In the genomic region with DNA sequence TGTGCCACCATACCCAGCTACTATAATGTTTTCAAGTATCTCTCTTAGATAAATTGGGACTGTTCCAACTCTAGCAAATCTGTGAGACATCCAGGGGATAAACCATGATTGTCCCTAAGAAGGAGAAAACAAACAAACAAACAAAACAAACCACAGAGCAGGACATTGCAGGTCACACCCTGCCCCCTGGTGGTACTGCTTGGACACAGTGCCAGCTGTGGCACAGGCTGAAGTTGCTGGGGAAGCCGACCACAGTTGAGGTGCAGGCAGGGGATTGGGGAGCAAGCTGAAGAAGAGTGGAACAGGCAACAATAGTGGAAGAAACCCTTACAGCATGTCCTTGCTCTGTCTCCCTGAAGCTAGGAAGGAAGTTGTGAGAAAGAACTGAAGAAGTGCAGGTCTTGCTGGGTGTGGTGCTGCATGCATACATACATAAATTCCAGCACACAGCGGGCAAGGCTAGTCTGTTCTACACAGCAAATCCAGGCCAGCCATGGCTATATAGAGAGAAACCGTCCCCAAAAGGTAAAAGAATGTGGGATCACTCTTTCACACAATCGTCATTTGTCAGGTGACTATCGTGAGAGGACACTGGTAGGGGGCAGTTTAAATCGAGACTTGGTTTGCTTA, we compare ENCODE assay signal across 8 mouse cellular contexts. TPM values are rescaled to one million over a fixed set of nuclear protein-coding genes. Genes with fewer than 3 reads are reported as not detected.
A peak's percentile ranks its signal among the peaks of the same experiment; 100 is the strongest.
DNase-seq lines count a peak whose midpoint lies in the region; ATAC-seq and TF ChIP-seq lines count a peak whose summit lies in the region.

No protein-coding gene starts in this region.

- DNase-seq in forebrain, embryonic 14.5 days (ENCODE audit: low spot score), result peak; percentile 30
- DNase-seq in lung, adult 2 months, result peak; percentile 12
- no peak for DNase-seq in lung, postnatal 25 days (ENCODE audit: low spot score)
- peak; percentile 74 for DNase-seq in adrenal gland, postnatal 14 days
- peak; percentile 61 to 75 for DNase-seq in kidney, postnatal 25 days

- H3K4me1 ChIP-seq in forebrain, embryonic 14.5 days (ENCODE audit: control insufficient read depth, insufficient read depth, low read length), result peaks cover 15% of the 10 kb centered on the region
- H3K4me1 ChIP-seq in forebrain, embryonic 16.5 days (replicated peaks; ENCODE audit: control insufficient read depth, insufficient read depth, low read length), result peaks cover 10% of the 10 kb centered on the region
- 0 out of 2 replicates have a peak, but pooled peaks cover 3% of the 10 kb centered on the region for H3K4me1 ChIP-seq in lung, adult 2 months (ENCODE audit: control insufficient read depth, insufficient read depth, low read length)
- peaks cover 4% of the 10 kb centered on the region; the same call in 1 of the 2 replicates for H3K4me1 ChIP-seq in small intestine, adult 2 months (ENCODE audit: control insufficient read depth, insufficient read depth, insufficient read length, low read length)
- H3K4me1 ChIP-seq in forebrain, embryonic 15.5 days, result peaks cover 13% of the 10 kb centered on the region

- no peak overlapping the region for H3K27ac ChIP-seq in forebrain, embryonic 14.5 days (ENCODE audit: low read depth, low read length)
- no peak overlapping the region for H3K27ac ChIP-seq in forebrain, embryonic 16.5 days (ENCODE audit: low read length)
- no peak overlapping the region for H3K27ac ChIP-seq in small intestine, adult 2 months (ENCODE audit: insufficient read depth, low read depth, low read length)
- H3K27ac ChIP-seq in forebrain, embryonic 15.5 days (replicated peaks), result no peak overlapping the region

- no peak for ATAC-seq in forebrain, embryonic 14.5 days
- no peak for ATAC-seq in forebrain, embryonic 16.5 days
- no peak for ATAC-seq in forebrain, embryonic 15.5 days (replicated peaks)

- H3K4me2 ChIP-seq in forebrain, embryonic 14.5 days (ENCODE audit: low read length), result no peak overlapping the region
- H3K4me2 ChIP-seq in forebrain, embryonic 16.5 days (ENCODE audit: low read length), result no peak overlapping the region
- H3K4me2 ChIP-seq in forebrain, embryonic 15.5 days (replicated peaks), result no peak overlapping the region

- H3K9me3 ChIP-seq in forebrain, embryonic 14.5 days (replicated peaks; ENCODE audit: control insufficient read depth, low read length), result no peaks in the 10 kb centered on the region
- no peaks in the 10 kb centered on the region for H3K9me3 ChIP-seq in forebrain, embryonic 16.5 days (ENCODE audit: control insufficient read depth, low read length)
- no peaks in the 10 kb centered on the region for H3K9me3 ChIP-seq in forebrain, embryonic 15.5 days

- H3K9ac ChIP-seq in forebrain, embryonic 14.5 days (ENCODE audit: low read length), result no peak overlapping the region
- H3K9ac ChIP-seq in forebrain, embryonic 16.5 days (replicated peaks; ENCODE audit: low read depth, low read length), result no peak overlapping the region
- no peak overlapping the region for H3K9ac ChIP-seq in forebrain, embryonic 15.5 days (replicated peaks)

- TF ChIP-seq POLR2A in lung, adult 2 months (IDR thresholded peaks at IDR 0.05; ENCODE audit: borderline replicate concordance, extremely low read depth, low read depth, low read length), result no peak
- TF ChIP-seq POLR2A in small intestine, adult 2 months (IDR thresholded peaks at IDR 0.05; ENCODE audit: low read depth, low read length), result no peak

- WGBS in forebrain, embryonic 14.5 days, result 56% methylated on average over 6 of the region's 6 CpGs
- 63% methylated on average over 6 of the region's 6 CpGs for WGBS in forebrain, embryonic 16.5 days
- WGBS in lung, adult 2 months, result 44% methylated on average over 6 of the region's 6 CpGs
- WGBS in small intestine, adult 2 months, result 52% methylated on average over 6 of the region's 6 CpGs
- 54% methylated on average over 6 of the region's 6 CpGs for WGBS in forebrain, embryonic 15.5 days

- no peaks in the 10 kb centered on the region for H3K36me3 ChIP-seq in forebrain, embryonic 14.5 days (ENCODE audit: control insufficient read depth, insufficient read depth, low read length)
- H3K36me3 ChIP-seq in forebrain, embryonic 16.5 days (ENCODE audit: control insufficient read depth, insufficient read depth), result no peaks in the 10 kb centered on the region
- H3K36me3 ChIP-seq in small intestine, adult 2 months (ENCODE audit: control insufficient read depth, insufficient read depth, low read length), result no peaks in the 10 kb centered on the region
- H3K36me3 ChIP-seq in forebrain, embryonic 15.5 days, result no peaks in the 10 kb centered on the region

- H3K4me3 ChIP-seq in forebrain, embryonic 14.5 days (ENCODE audit: low read depth, low read length), result no peak overlapping the region
- no peak overlapping the region for H3K4me3 ChIP-seq in forebrain, embryonic 16.5 days (replicated peaks; ENCODE audit: low read length)
- no peak overlapping the region for H3K4me3 ChIP-seq in lung, adult 2 months (replicated peaks; ENCODE audit: extremely low read depth, low read depth, low read length)
- H3K4me3 ChIP-seq in small intestine, adult 2 months (ENCODE audit: low read depth, low read length), result no peak overlapping the region
- no peak overlapping the region for H3K4me3 ChIP-seq in forebrain, embryonic 15.5 days

- peak; percentile 79 for TF ChIP-seq CTCF in lung, adult 2 months (IDR thresholded peaks at IDR 0.05; ENCODE audit: insufficient read depth, low read length)
- TF ChIP-seq CTCF in small intestine, adult 2 months (IDR thresholded peaks at IDR 0.05; ENCODE audit: extremely low read depth, insufficient read length, insufficient replicate concordance, low read depth, low read length), result peak; percentile 76; the same call in 1 of the 2 replicates

- H3K27me3 ChIP-seq in forebrain, embryonic 14.5 days (replicated peaks; ENCODE audit: control insufficient read depth, insufficient read depth, low read length), result no peaks in the 10 kb centered on the region
- no peaks in the 10 kb centered on the region for H3K27me3 ChIP-seq in forebrain, embryonic 16.5 days (replicated peaks; ENCODE audit: control insufficient read depth, insufficient read depth, low read length)
- H3K27me3 ChIP-seq in small intestine, adult 2 months (ENCODE audit: control insufficient read depth, insufficient read depth, low read length), result no peaks in the 10 kb centered on the region
- H3K27me3 ChIP-seq in forebrain, embryonic 15.5 days, result no peaks in the 10 kb centered on the region

RNA-seq across cellular contexts. Expression of a gene that starts 3.8 kb away (rescaled TPM):
- polyA plus RNA-seq in forebrain, embryonic 14.5 days (2014; fragmentation: Nextera tagmentation; extraction: Ambion mirVana), result 10.7 and 11.6 TPM in 2 replicates
- 23.3 and 23.6 TPM in 2 replicates for polyA plus RNA-seq in forebrain, embryonic 16.5 days (2015; fragmentation: Nextera tagmentation; extraction: Ambion mirVana)
- 31.6 and 34.1 TPM in 2 replicates for polyA plus RNA-seq in lung, adult 2 months (2012; rRNA removed)
- 35.1 and 42.8 TPM in 2 replicates for total RNA-seq in adrenal gland, postnatal 14 days (2021)
- polyA plus RNA-seq in small intestine, adult 2 months (2012; rRNA removed), result 19.3 and 21.0 TPM in 2 replicates
- 18.2 and 25.1 TPM in 2 replicates for polyA plus RNA-seq in forebrain, embryonic 15.5 days (2015; fragmentation: Nextera tagmentation; extraction: Ambion mirVana)

RNA-seq across cellular contexts. Expression of a gene that starts 11.4 kb away (rescaled TPM):
- polyA plus RNA-seq in forebrain, embryonic 14.5 days (2014; fragmentation: Nextera tagmentation; extraction: Ambion mirVana), result not detected in 2 replicates
- polyA plus RNA-seq in forebrain, embryonic 16.5 days (2015; fragmentation: Nextera tagmentation; extraction: Ambion mirVana), result not detected in 2 replicates
- not detected in 2 replicates for polyA plus RNA-seq in lung, adult 2 months (2012; rRNA removed)
- total RNA-seq in adrenal gland, postnatal 14 days (2021), result not detected in 2 replicates
- polyA plus RNA-seq in small intestine, adult 2 months (2012; rRNA removed), result not detected in 2 replicates
- 0.09 and 0.11 TPM in 2 replicates for polyA plus RNA-seq in forebrain, embryonic 15.5 days (2015; fragmentation: Nextera tagmentation; extraction: Ambion mirVana)

RNA-seq across cellular contexts. Expression of a gene that starts 23.6 kb away (rescaled TPM):
- 130 and 137 TPM in 2 replicates for polyA plus RNA-seq in forebrain, embryonic 14.5 days (2014; fragmentation: Nextera tagmentation; extraction: Ambion mirVana)
- polyA plus RNA-seq in forebrain, embryonic 16.5 days (2015; fragmentation: Nextera tagmentation; extraction: Ambion mirVana), result 123 and 127 TPM in 2 replicates
- 96.0 and 124 TPM in 2 replicates for polyA plus RNA-seq in lung, adult 2 months (2012; rRNA removed)
- 99.9 and 118 TPM in 2 replicates for total RNA-seq in adrenal gland, postnatal 14 days (2021)
- 70.2 and 143 TPM in 2 replicates for polyA plus RNA-seq in small intestine, adult 2 months (2012; rRNA removed)
- polyA plus RNA-seq in forebrain, embryonic 15.5 days (2015; fragmentation: Nextera tagmentation; extraction: Ambion mirVana), result 121 and 132 TPM in 2 replicates

RNA-seq across cellular contexts. Expression of a gene that starts 24.0 kb away (rescaled TPM):
- not detected in 2 replicates for polyA plus RNA-seq in forebrain, embryonic 14.5 days (2014; fragmentation: Nextera tagmentation; extraction: Ambion mirVana)
- 0.63 and 2.3 TPM in 2 replicates for polyA plus RNA-seq in forebrain, embryonic 16.5 days (2015; fragmentation: Nextera tagmentation; extraction: Ambion mirVana)
- 0.60 and 1.8 TPM in 2 replicates for polyA plus RNA-seq in lung, adult 2 months (2012; rRNA removed)
- 1.2 TPM in 1 of 2 replicates, not detected in the other for total RNA-seq in adrenal gland, postnatal 14 days (2021)
- 0.32 TPM in 1 of 2 replicates, not detected in the other for polyA plus RNA-seq in small intestine, adult 2 months (2012; rRNA removed)
- polyA plus RNA-seq in forebrain, embryonic 15.5 days (2015; fragmentation: Nextera tagmentation; extraction: Ambion mirVana), result 0.49 and 0.60 TPM in 2 replicates

RNA-seq across cellular contexts. Expression of a gene that starts 26.0 kb away (rescaled TPM):
- polyA plus RNA-seq in forebrain, embryonic 14.5 days (2014; fragmentation: Nextera tagmentation; extraction: Ambion mirVana), result 4.5 and 7.4 TPM in 2 replicates
- polyA plus RNA-seq in forebrain, embryonic 16.5 days (2015; fragmentation: Nextera tagmentation; extraction: Ambion mirVana), result 9.9 and 18.0 TPM in 2 replicates
- polyA plus RNA-seq in lung, adult 2 months (2012; rRNA removed), result 0.05 and 0.07 TPM in 2 replicates
- total RNA-seq in adrenal gland, postnatal 14 days (2021), result 0.45 TPM in 1 of 2 replicates, not detected in the other
- polyA plus RNA-seq in small intestine, adult 2 months (2012; rRNA removed), result not detected in 2 replicates
- 9.1 and 10.3 TPM in 2 replicates for polyA plus RNA-seq in forebrain, embryonic 15.5 days (2015; fragmentation: Nextera tagmentation; extraction: Ambion mirVana)
